Mouse (Mus musculus) ES-CJ7 (cell line): ENCODE measurements around the gene H2-M10.2.
"Not testable (repeated sequence)": the region's sequence is repeated elsewhere in the genome, so short reads cannot be mapped to it uniquely, and the experiment has no call there.

Source experiments
- DNase-seq: peaks from one replicate; pipeline ENCODE4 v3.0.0; 2011; ENCODE audit warnings: low read depth, low spot score

Gene H2-M10.2

GRCm38 (mm10) chr17:36286390-36286789, at the start of gene H2-M10.2:
TSS of gene H2-M10.2 (minus strand) at chr17:36286490.
- DNase-seq = no peak

- DNase-seq = no peak
These were observed 39.8 kb upstream of the H2-M10.2 start, which contains the start of gene H2-M10.1 for GRCm38 (mm10) chr17:36326055-36326454. TSS of gene H2-M10.1 (minus strand) at chr17:36326155.

GRCm38 (mm10) chr17:36315689-36316253, 29.5 kb upstream of the H2-M10.2 start:
- DNase-seq = no peak

GRCm38 (mm10) chr17:36315041-36315688, 28.9 kb upstream of the H2-M10.2 start:
- DNase-seq = peak; percentile 51

GRCm38 (mm10) chr17:36314511-36314910, 28.2 kb upstream of the H2-M10.2 start:
- peak; percentile 32 for DNase-seq

GRCm38 (mm10) chr17:36309293-36309692, 23.0 kb upstream of the H2-M10.2 start:
- no peak for DNase-seq

GRCm38 (mm10) chr17:36308855-36309254, 22.6 kb upstream of the H2-M10.2 start:
- DNase-seq = not testable (repeated sequence)

GRCm38 (mm10) chr17:36281521-36282245, 4.6 kb downstream of the H2-M10.2 start:
- no peak for DNase-seq

GRCm38 (mm10) chr17:36274776-36275175, 11.5 kb downstream of the H2-M10.2 start:
- no peak for DNase-seq

- DNase-seq = no peak
These were observed 12.5 kb downstream of the H2-M10.2 start for GRCm38 (mm10) chr17:36273796-36274195.

GRCm38 (mm10) chr17:36272643-36273366, 13.5 kb downstream of the H2-M10.2 start:
- no peak for DNase-seq

GRCm38 (mm10) chr17:36271586-36272256, 14.6 kb downstream of the H2-M10.2 start, which contains the start of gene Trim39:
TSS of gene Trim39 (minus strand) at chr17:36272247.
- DNase-seq = peak; percentile 81

- DNase-seq = peak; percentile 67
These were observed 15.2 kb downstream of the H2-M10.2 start for GRCm38 (mm10) chr17:36270956-36271585.

- peak; percentile 66 for DNase-seq
These were observed 20.5 kb downstream of the H2-M10.2 start for GRCm38 (mm10) chr17:36265834-36266233.

- DNase-seq = no peak
These were observed 21.9 kb downstream of the H2-M10.2 start for GRCm38 (mm10) chr17:36264273-36264925.

GRCm38 (mm10) chr17:36261511-36262166, 24.7 kb downstream of the H2-M10.2 start:
- DNase-seq = no peak

- no peak for DNase-seq
These were observed 28.3 kb downstream of the H2-M10.2 start, which contains the start of gene Rpp21 for GRCm38 (mm10) chr17:36257969-36258368. TSS of gene Rpp21 (minus strand) at chr17:36258069.

GRCm38 (mm10) chr17:36257241-36257947, 28.9 kb downstream of the H2-M10.2 start:
- DNase-seq = peak; percentile 65

- DNase-seq = peak; percentile 69
These were observed 33.1 kb downstream of the H2-M10.2 start for GRCm38 (mm10) chr17:36253087-36253600.
